Mouse (Mus musculus) urinary bladder, postnatal 25 days (tissue): ENCODE data around the gene Mrtfa.

Experiments
- DNase-seq: peaks from one replicate; pipeline ENCODE4 v3.0.0; 2022; ENCODE audit warnings: low spot score

Gene Mrtfa

DNA sequence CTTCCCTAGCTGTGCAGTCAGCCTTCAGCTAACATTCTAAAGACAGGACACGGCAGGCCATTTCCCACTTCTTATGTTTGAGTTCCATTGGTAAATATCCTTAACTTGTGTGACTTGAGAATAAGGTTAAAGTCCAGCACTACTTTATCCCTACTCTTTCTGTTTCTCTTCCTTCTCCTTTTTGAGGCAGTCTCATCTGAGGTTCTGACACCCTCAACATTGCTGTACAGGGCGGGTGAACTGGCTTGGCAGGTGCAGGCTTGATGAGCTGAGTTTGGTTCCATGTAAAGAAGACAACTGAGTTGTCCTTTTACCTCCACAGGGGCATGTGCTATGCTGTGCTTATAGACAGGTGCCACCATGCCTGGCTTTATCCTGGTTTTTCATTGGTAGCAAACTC, 207.3 kb downstream of the Mrtfa start:
- DNase-seq, result no peak

DNA sequence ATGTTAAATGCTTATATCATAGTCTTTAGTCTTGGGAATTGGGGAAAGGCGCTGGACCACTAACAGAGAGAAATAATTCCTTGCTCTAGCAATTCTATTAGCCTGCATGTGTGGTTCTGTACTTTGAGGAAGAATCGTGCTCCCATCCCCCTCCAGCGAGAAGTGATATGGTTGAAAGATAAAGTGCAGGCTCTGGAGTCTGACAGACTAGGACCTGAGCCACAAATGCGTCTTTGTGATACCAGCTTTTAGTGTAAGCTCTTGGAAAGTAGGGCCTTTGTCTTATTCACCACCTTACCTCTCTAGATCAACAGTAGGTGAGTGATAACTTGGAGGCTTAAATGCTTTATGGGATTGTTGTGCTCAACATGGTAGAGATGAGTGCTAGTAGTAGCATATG, 209.4 kb downstream of the Mrtfa start:
- DNase-seq, result no peak

DNA sequence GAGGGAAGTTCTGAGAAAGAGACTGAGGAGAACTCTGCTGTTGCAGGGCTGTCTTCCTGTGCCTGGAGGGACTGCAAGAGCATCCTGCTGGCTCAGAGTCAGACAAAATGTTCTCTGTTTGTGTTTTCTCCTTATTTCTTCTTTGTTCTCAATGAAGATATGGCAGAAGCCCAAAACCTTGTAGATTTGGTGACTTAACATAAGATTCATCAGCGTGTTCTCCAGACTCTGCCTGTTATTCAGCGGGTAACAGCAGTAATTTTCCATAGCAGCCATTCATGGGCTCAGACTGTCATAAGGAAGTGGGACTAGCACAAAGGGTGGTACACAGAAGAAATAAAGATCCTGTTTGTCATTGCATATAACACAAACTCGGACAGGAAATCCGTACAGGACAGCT, 210.9 kb downstream of the Mrtfa start:
- DNase-seq, result no peak

DNA sequence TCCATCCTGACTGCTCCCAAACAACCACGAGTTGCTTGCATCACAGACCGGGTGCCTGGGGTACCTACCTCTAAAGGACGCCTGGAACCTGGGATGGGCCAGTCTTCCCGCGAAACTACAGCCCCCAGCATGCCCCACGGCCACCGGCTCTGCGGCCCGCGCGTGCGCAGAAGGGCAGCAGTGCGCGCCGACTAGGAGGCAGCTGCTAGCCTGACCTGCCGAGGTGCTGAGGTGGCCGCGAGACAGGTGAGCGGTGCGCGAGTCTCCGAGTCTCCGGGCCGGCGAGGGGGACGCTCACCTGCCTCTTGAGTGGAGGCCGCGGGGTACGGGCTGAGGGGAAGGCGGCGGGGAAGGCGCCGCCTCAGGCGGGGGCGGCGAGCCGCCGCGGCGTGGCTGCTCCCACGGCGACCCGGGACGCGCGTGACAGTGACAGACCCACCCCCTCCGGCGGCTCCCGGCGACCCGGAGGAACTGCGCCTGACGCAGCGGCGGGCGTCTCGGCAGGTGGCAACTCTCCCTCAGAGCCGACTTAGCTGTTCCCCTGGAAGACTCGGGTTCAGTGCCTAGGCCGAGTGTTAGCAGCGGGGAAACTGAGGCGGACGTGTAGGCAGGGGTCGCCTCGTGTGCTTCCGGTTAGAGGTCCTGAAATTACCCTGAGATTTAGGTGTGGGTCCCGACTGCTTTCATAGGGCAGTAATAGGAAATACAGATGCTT, 212.8 kb downstream of the Mrtfa start, which contains the start of gene Sgsm3:
Gene Sgsm3 (plus strand): TSS at position 146 of the 715 bp plus-strand sequence.
- peak; percentile 83 for DNase-seq

DNA sequence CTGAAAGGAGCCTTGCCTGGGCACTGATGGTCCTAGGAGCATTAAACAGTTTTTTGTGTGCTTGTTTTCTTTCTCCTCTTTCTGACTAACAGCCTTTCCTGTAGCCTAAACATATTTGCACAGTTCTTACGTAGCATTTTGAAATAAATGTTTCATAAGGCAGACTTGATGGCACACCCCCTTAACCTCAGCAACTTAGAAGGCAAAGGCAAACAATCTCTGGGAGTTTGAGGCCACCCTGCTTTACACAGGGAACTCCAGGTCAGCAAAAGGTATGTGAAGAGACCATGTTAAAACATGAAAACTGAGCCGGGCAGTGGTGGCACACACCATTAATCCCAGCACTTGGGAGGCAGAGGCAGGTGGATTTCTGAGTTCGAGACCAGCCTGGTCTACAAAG, 214.9 kb downstream of the Mrtfa start:
- DNase-seq, result no peak

DNA sequence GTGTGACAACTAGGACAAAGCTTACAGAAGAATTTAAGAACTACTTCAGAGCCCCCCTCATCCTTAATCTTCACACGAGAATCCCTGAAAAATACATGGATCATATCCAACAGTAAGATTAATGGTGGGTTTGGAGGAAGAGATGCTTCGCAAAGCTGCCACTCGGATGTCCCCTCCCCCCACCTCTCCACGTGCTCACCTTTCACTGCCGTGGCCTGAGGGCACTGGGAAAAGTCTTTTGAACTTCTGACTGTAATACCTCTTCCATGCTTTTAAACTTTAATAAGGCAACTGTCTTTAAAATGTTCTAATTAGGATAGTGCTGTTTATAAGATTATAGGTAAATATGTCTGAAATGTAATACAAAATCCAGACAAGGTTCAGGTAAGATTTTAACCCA, 216.2 kb downstream of the Mrtfa start:
- no peak for DNase-seq

DNA sequence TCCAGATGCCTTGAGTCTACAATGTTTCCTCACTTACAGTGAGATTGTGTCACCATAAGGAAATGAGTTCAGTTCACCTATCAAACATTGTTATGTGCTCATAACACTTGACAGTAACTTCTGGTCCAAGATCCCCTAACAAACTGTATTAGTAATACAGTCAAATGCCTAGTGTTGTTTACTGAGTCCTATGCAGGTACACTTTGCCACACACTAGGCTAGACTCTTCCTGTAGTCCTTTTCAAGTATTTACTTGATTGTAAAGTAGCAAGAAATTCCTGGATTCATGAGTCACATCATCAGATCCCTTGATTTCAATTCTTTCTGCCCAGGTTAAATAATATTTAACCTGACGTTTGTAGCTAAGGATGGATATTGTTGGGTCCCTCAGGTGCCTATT, 221.2 kb downstream of the Mrtfa start:
- DNase-seq, result no peak
